ENCODE assay signal across 8 mouse cellular contexts in genomic region chr1:161999882-162000371, GRCm38 (mm10). TPM values are rescaled to one million over a fixed set of nuclear protein-coding genes. Genes with fewer than 3 reads are reported as not detected.
DNase-seq lines count a peak whose midpoint lies in the region; ATAC-seq and TF ChIP-seq lines count a peak whose summit lies in the region.

No protein-coding gene starts in this region.

- H3K4me2 ChIP-seq in intestine, embryonic 15.5 days (replicated peaks): peak overlapping the region; percentile 42
- peak overlapping the region; percentile 19; the same call in 1 of the 2 replicates for H3K4me2 ChIP-seq in stomach, embryonic 14.5 days (replicated peaks; ENCODE audit: low read depth, low read length)

- peak; percentile 77 for ATAC-seq in intestine, embryonic 15.5 days
- no peak for ATAC-seq in stomach, embryonic 14.5 days (ENCODE audit: insufficient number of reproducible peaks, insufficient read depth, low FRiP score, low read depth)

- WGBS in intestine, embryonic 15.5 days: 7% methylated on average over 4 of the region's 4 CpGs
- WGBS in stomach, embryonic 14.5 days: 6% methylated on average over 4 of the region's 4 CpGs

- peaks cover 2% of the 10 kb centered on the region for H3K4me1 ChIP-seq in testis, adult 2 months (ENCODE audit: control insufficient read depth, insufficient read depth, low read length)
- H3K4me1 ChIP-seq in cortical plate, adult 2 months (ENCODE audit: control insufficient read depth, insufficient read depth, low read length): peaks cover 1% of the 10 kb centered on the region; the same call in 1 of the 2 replicates
- H3K4me1 ChIP-seq in intestine, embryonic 15.5 days (replicated peaks): peaks cover 11% of the 10 kb centered on the region
- H3K4me1 ChIP-seq in stomach, embryonic 14.5 days (ENCODE audit: control insufficient read depth, insufficient read depth, low read length): peaks cover 29% of the 10 kb centered on the region

- H3K27ac ChIP-seq in testis, adult 2 months (ENCODE audit: control insufficient read depth, insufficient read depth, low read depth, low read length): peak overlapping the region; percentile 54; the same call in 1 of the 2 replicates
- H3K27ac ChIP-seq in cortical plate, adult 2 months (ENCODE audit: insufficient read depth, low read length): no peak overlapping the region
- H3K27ac ChIP-seq in intestine, embryonic 15.5 days: peak overlapping the region; percentile 58; the same call in 1 of the 2 replicates
- H3K27ac ChIP-seq in stomach, embryonic 14.5 days (ENCODE audit: low read length): peak overlapping the region; percentile 84

- intact Hi-C loops in left cerebral cortex, postnatal 10 days (cut with DNase I): loop anchor here (5.0 kb wide), 1 partner anchor 312 kb away; no protein-coding TSS in a partner anchor

- DNase-seq in testis, postnatal 10 days (ENCODE audit: low spot score): no peak
- DNase-seq in gastrocnemius, postnatal 10 days: peak; percentile 23
- DNase-seq in left cerebral cortex, postnatal 10 days (ENCODE audit: extremely low spot score in 1 of 2, low spot score in 2 of 2): peak; percentile 41 to 79
- peak; percentile 89 for DNase-seq in mesoderm, embryonic 11.5 days (ENCODE audit: low read depth, low spot score)

- H3K9ac ChIP-seq in intestine, embryonic 15.5 days: 0 out of 2 replicates have a peak overlapping the region, but pooled peaks have one; percentile 9
- H3K9ac ChIP-seq in stomach, embryonic 14.5 days (replicated peaks; ENCODE audit: low read depth, low read length): no peak overlapping the region

- no peak for TF ChIP-seq CTCF in testis, adult 2 months (IDR thresholded peaks at IDR 0.05; ENCODE audit: control insufficient read depth, insufficient read depth, insufficient replicate concordance, low read depth, low read length)
- peak; percentile 30; the same call in 1 of the 2 replicates for TF ChIP-seq CTCF in cortical plate, adult 2 months (IDR thresholded peaks at IDR 0.05; ENCODE audit: extremely low read depth, insufficient read depth, low read length)

- no peak for TF ChIP-seq POLR2A in testis, adult 2 months (IDR thresholded peaks at IDR 0.05; ENCODE audit: control insufficient read depth, low read depth, low read length)
- no peak for TF ChIP-seq POLR2A in cortical plate, adult 2 months (IDR thresholded peaks at IDR 0.05; ENCODE audit: extremely low read depth, insufficient read depth, low read length)

- H3K27me3 ChIP-seq in testis, adult 2 months (ENCODE audit: control insufficient read depth, insufficient read depth, low read length): no peaks in the 10 kb centered on the region
- no peaks in the 10 kb centered on the region for H3K27me3 ChIP-seq in intestine, embryonic 15.5 days (replicated peaks)
- H3K27me3 ChIP-seq in stomach, embryonic 14.5 days (ENCODE audit: control insufficient read depth, insufficient read depth, low read length): no peaks in the 10 kb centered on the region

- no peaks in the 10 kb centered on the region for H3K36me3 ChIP-seq in testis, adult 2 months (ENCODE audit: control insufficient read depth, insufficient read depth, low read length)
- H3K36me3 ChIP-seq in intestine, embryonic 15.5 days: no peaks in the 10 kb centered on the region
- H3K36me3 ChIP-seq in stomach, embryonic 14.5 days (ENCODE audit: control insufficient read depth, insufficient read depth, low read length): no peaks in the 10 kb centered on the region

- no peaks in the 10 kb centered on the region for H3K9me3 ChIP-seq in intestine, embryonic 15.5 days
- no peaks in the 10 kb centered on the region for H3K9me3 ChIP-seq in stomach, embryonic 14.5 days (ENCODE audit: control insufficient read depth, low read depth, low read length)

- no peak overlapping the region for H3K4me3 ChIP-seq in testis, adult 2 months (ENCODE audit: control insufficient read depth, low read depth, low read length)
- H3K4me3 ChIP-seq in cortical plate, adult 2 months (ENCODE audit: insufficient read depth, low read length): no peak overlapping the region
- no peak overlapping the region for H3K4me3 ChIP-seq in intestine, embryonic 15.5 days (replicated peaks)
- no peak overlapping the region for H3K4me3 ChIP-seq in stomach, embryonic 14.5 days (ENCODE audit: low read depth, low read length)

RNA-seq across cellular contexts. Expression of gene 4930558K02Rik, which starts 20.5 kb away (rescaled TPM):
- polyA plus RNA-seq in testis, adult 2 months (2012; rRNA removed): 12.8 and 18.1 TPM in 2 replicates
- 0.15 and 0.21 TPM in 2 replicates for polyA plus RNA-seq in cortical plate, adult 2 months (2012; rRNA removed)
- total RNA-seq in gastrocnemius, postnatal 10 days (2021): not detected
- not detected in 2 replicates for polyA plus RNA-seq in intestine, embryonic 15.5 days (2015; fragmentation: Nextera tagmentation; extraction: Ambion mirVana)
- total RNA-seq in left cerebral cortex, postnatal 10 days (2021): not detected
- polyA plus RNA-seq in stomach, embryonic 14.5 days (2014; fragmentation: Nextera tagmentation; extraction: Ambion mirVana): not detected in 2 replicates

RNA-seq across cellular contexts. Expression of gene Pigc, which starts 30.9 kb away (rescaled TPM):
- 30.6 and 41.5 TPM in 2 replicates for polyA plus RNA-seq in testis, adult 2 months (2012; rRNA removed)
- 16.4 and 19.7 TPM in 2 replicates for polyA plus RNA-seq in cortical plate, adult 2 months (2012; rRNA removed)
- 10 to 100 TPM; 15.9 to 19.5 TPM for total RNA-seq in gastrocnemius, postnatal 10 days (2021)
- 32.8 and 34.5 TPM in 2 replicates for polyA plus RNA-seq in intestine, embryonic 15.5 days (2015; fragmentation: Nextera tagmentation; extraction: Ambion mirVana)
- total RNA-seq in left cerebral cortex, postnatal 10 days (2021): 10 to 100 TPM; 14.1 to 17.5 TPM
- 39.0 and 42.2 TPM in 2 replicates for polyA plus RNA-seq in stomach, embryonic 14.5 days (2014; fragmentation: Nextera tagmentation; extraction: Ambion mirVana)

Comparison
In these comparisons a context has a peak if more than half of its experiments do, and no peak if none do; other contexts are left out.
1. RNA of gene 4930558K02Rik, which starts 20.5 kb away (polyA plus RNA-seq): 12.8 to 18.1 TPM in testis, adult 2 months; 0.15 to 0.21 TPM in cortical plate, adult 2 months, not detected in intestine, embryonic 15.5 days and not detected in stomach, embryonic 14.5 days; every median in the first group is over 10 times any median in the second.